Mouse (Mus musculus) adrenal gland, adult 2 months (tissue): ENCODE data around the gene Zc3h7b. TPM values are rescaled to one million over a fixed set of nuclear protein-coding genes. Genes with fewer than 3 reads are reported as not detected.
"Not testable (repeated sequence)": the region's sequence is repeated elsewhere in the genome, so short reads cannot be mapped to it uniquely, and the experiment has no call there.

Experiments used
- DNase-seq: peaks from one replicate; pipeline ENCODE4 v3.0.0; 2021
- polyA plus RNA-seq: library from polyadenylated mRNA; depleted of rRNA; stranded (reverse); fragments of >200 nt; gene quantifications from 2 replicates; pipeline ENCODE4 v1.2.3, GENCODE M21; 2012
- total RNA-seq, 2 experiments: library from RNA; stranded (reverse); gene quantifications; 2 replicates each; pipeline ENCODE4 v1.2.3; 2021

The Zc3h7b gene
- total and polyA plus RNA-seq, 3 experiments = 60.6 to 87.9 (median 62.9) TPM

GRCm38 (mm10) chr15:81739296-81739695, 5.6 kb upstream of the Zc3h7b start:
- no peak for DNase-seq

DNA sequence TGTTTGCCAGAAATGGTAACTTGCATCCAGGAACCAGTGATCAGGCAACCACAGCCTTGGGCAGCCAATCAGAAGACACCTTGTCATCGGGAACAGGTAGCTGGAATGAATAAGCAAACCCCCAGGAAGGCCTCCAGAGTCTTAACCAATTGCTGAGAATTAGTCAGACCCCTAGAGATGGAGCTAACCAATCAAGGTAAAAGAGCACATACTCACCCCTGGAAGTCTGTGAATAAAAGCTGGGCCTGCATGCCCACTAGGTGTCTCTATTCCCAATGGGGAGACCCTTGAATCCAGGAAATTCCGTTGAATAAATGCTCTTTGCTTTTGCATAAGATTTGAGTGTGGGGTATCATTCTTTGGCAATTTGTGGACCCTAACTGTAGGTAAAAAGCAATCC, 4.9 kb upstream of the Zc3h7b start:
- peak; percentile 34 for DNase-seq

- not testable (repeated sequence) for DNase-seq
Observed at GRCm38 (mm10) chr15:81742368-81742767, 2.5 kb upstream of the Zc3h7b start.

GRCm38 (mm10) chr15:81745601-81746114, 801 bp downstream of the Zc3h7b start:
- peak; percentile 66 for DNase-seq

GRCm38 (mm10) chr15:81749742-81750141, 4.9 kb downstream of the Zc3h7b start:
- no peak for DNase-seq

DNA sequence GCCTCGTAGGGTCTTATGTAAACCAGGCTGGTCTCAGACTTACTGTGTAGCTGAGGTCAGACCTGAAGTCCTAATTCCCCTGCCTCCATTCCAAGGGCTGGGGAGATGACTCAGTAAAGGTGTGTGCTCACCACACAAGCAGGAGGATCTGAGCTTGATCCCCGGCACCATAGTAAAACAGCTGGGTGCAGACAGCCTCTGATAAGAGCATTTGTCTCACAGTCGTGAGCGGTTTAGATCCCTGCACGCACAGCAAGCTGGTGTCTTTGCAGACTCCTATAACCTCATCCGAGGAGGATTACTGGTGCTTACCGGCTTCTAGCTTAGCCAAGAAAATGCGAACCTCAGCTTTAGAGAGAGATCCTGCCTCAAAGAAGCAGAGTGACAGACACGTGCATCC, 8.8 kb downstream of the Zc3h7b start:
- DNase-seq = no peak

DNA sequence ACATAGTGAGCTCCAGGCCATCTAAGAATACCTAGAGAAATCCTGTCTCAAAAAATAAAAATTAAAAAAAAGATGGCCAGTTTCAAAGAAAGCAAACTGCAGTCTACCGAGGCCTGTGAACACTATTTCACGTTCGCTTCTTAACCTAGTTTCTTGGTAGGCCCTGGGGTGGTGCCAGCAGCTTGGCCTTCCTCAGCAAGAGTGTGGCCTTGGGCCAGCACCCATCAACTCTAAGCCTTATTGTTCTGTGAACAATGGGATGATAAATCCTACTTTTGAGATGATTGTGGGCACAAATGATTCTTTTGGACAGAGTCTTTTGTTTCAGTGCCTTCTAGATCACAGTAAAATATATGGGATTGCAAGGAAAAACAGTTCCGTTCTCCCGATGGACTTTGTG, 13.8 kb downstream of the Zc3h7b start:
- peak; percentile 67 for DNase-seq

GRCm38 (mm10) chr15:81759542-81759941, 14.7 kb downstream of the Zc3h7b start:
- no peak for DNase-seq

DNA sequence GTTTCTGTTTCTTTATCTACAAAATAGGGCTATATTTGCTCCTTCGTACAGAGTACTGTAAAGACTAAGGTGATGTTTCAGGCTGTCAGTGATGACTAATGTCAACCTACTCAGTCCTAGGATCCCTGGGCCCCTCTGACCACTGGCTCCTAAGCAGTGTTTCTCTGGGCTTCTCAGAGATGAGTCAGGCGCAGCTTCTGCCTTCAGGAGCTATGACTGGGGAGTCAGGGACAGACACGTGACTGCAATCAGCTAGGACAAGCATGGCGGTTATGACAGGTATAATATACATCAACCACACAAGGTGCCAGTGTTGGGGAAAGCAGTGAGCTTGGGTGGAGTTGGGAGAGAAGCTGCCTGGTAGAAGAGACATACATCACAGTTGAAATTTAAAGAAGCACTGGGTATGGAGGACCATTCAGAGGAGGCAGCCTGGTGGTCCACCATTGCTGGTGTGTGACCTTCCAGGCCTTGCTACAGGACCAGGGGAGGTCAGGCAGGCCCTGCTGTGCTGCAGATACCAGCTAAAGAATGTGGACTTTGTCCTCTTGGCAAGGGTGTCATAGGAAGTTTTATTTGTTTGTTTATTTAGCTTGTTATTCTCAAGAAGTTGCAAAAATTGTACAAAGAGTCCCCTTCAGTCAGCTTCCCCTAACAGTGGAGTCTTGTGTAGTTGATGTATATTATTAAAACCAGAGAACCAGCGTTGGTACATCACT, 15.7 kb downstream of the Zc3h7b start:
- peak; percentile 36 for DNase-seq

DNA sequence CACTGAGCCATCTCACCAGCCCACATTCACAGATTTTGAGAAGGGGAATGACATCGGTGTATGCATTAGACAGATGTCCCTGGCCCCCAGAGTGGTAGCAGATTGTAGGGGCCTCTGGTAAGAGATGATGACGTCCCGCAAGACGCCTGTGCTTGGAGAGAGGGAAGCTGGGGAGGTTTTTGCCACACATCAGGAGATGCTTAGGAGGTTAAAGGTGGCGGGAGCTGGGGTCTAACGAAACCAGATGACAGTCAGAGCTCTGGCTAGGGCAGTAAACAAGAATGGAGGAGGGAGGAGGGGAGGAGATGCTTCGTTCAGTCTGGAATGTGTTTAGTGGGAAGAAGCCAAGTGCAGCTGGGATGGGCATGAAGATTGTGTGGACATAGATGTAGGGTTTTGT, 16.5 kb downstream of the Zc3h7b start:
- no peak for DNase-seq

DNA sequence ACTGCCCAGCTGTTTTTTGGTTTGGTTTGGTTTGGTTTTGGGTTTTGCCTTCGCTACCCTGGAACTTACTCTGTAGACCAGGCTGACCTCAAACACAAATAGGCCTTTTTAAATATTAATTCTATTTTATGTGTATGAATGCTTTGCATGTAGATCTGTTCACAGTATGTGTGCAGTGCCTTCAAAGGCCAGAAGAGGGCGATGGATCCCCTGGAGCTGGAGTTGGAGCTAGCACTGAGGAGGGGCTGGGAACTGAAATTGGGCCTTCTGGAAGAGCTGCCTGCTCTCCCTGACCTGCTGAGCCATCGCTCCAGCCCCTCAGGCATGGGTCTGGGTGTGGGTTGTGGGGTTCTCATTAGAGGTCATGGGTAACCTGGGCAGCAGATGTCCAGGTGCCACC, 17.1 kb downstream of the Zc3h7b start:
- no peak for DNase-seq

DNA sequence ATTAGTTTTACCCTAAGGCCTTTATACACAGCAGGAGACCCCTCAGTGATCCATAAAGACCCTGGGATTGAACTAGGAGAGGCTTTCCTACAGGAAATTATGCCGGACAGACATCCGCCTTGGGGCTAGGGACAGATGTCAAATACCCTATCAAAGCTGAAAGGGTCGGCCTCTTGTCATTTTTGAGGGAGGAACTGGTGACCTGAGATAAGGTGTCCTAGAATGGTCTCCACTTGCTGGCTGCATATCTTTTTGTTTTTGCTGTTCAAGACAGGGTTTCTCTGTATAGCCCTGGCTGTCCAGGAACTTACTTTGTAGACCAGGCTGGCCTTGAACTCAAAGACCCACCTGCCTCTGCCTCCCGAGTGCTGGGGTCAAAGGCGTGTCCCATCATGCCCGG, 19.7 kb downstream of the Zc3h7b start:
- no peak for DNase-seq

DNA sequence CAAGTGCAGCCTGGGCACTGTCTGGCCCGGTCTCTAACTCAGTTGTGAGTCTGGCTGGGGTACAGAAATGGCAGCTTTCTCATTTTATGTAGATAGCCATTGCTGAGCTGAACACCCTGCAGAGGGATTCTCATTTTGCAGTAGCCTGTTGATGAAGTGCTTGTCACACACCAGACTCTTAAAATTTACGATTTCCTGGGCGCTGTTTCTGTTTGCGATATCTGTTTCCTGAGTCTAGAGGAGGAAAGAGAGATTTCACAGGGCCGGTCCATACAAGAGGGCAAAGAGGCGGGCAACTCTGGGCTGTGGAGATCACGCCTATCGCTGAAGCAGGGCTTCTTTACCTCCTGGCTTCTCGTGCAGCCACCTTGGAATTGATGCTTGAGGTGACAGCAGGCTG, 20.8 kb downstream of the Zc3h7b start:
- no peak for DNase-seq

DNA sequence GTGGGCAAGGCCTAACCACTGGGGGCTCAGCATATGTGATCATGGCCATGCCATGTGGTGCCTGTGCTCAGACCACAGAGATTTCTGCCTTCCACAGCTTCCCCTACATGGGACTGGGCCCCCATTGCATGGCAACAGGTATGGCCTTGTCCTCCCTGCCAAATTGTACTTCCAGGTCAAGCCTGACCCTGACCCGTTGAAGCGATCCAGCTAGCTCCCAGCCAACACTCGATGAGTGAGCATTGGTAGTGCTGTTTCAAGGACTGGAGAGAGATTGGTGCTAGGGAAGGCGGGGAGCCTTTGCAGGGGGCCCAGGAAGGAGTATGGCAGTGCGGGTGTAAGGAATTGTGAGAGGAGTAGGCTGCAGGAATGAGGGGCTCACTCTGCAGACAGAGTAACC, 21.6 kb downstream of the Zc3h7b start:
- DNase-seq = peak; percentile 81

DNA sequence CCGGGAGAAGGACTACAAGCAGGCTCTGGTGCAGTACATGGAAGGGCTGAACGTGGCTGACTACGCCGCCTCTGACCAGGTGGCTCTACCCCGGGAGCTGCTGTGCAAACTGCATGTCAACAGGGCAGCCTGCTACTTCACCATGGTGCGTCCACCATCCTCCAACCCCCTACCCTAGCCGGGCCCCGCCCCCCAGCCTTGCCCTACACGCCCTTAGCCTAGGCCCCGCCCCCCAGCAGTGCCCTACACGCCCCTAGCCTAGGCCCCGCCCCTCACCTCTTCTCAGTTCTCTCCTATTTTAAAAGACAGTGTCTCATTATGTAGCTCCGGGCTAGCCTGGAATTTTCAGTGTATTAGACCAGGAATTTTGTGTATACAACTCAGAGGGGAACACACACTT, 24.2 kb downstream of the Zc3h7b start:
- DNase-seq = no peak

DNA sequence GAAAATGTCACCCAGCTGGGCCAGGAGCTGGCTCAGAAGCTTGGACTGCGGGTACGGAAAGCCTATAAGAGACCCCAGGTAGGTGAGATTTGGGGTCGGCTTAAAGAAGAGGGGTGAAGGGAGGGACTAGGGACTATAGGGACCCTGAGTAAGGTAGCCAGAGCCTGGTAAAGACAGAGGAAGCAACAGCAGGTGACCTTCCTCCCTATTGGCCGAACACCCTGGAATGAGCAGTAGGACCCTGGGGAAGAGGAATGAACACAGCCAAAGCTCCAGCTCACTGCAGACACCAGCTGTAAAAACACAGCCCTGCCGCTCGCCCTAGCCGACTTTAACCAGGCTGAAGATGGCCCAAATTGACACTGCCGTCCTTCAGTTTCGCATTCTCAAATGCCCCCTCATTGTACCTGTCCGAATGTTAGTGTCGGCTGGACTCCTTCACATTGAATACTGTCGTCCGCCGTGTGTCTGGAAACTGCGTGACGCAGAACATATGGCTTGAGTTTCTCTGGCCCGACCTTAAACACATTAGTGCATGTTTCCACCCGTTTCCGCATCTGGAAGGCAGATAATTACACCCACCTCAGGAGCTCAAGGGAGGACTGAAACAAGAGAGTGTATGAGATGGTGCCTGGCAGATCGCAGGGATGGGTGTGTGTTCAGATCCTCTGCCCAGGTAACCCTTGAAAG, 27.7 kb downstream of the Zc3h7b start:
- no peak for DNase-seq

- DNase-seq = peak; percentile 88
Observed at GRCm38 (mm10) chr15:81774505-81775171, 29.8 kb downstream of the Zc3h7b start.

GRCm38 (mm10) chr15:81776631-81777422, 32.0 kb downstream of the Zc3h7b start:
- no peak for DNase-seq

- no peak for DNase-seq
Observed at GRCm38 (mm10) chr15:81781816-81782215, 37.0 kb downstream of the Zc3h7b start.

DNA sequence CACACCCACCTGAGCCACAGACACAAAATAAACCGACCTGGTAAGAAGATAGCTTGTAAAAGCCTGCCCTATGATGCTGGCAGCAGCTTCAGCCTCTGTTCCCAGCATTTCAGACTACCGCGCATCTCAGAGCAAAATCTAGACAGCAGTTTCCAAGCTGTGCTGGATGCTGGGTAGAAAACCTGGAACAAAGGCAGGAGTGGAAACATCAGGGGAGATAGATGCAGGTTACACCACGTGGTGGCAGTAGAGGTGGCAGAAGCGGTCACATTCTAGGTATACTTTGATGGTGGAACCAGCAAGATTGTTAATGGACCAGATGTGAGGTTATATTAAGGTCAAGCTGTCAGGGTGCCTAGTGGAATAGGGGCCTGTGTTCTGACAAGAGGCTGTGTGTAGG, 39.9 kb downstream of the Zc3h7b start:
- DNase-seq = no peak

DNA sequence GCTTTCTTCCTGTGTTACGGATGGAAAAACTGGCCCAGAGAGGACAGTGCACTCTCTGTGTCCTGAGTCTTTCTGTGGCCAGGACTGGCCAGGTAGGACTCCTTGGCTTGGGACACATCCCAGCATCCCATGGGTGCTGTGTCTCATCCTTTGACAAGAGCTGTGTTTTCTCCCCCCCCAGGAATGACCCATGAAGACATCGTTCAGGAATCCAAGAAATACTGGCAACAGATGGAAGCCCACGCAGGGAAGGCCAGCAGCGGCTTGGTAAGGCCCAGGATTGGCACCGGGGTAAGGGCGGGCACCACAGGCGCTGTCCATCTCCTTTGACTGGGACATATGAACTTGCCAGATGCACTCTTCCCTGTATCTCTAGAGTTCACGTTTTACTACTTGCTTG, 40.8 kb downstream of the Zc3h7b start:
- no peak for DNase-seq

GRCm38 (mm10) chr15:81787525-81787924, 42.7 kb downstream of the Zc3h7b start:
- DNase-seq = peak; percentile 25
